Mouse (Mus musculus) kidney, adult 18-20 months (tissue): ENCODE measurements at regions not wholly inside any gene's neighbourhood (a gene's known extent, or its start where the extent isn't known, plus 50 kb on each side); places are given as distances from the start of the nearest gene placed in this dataset.
A peak's percentile ranks its signal among the peaks of the same experiment; 100 is the strongest.
"Not testable (repeated sequence)": the region's sequence is repeated elsewhere in the genome, so short reads cannot be mapped to it uniquely, and the experiment has no call there.

Experiments used
- DNase-seq: peaks from one replicate; pipeline ENCODE4 v3.0.0; 2021

DNA sequence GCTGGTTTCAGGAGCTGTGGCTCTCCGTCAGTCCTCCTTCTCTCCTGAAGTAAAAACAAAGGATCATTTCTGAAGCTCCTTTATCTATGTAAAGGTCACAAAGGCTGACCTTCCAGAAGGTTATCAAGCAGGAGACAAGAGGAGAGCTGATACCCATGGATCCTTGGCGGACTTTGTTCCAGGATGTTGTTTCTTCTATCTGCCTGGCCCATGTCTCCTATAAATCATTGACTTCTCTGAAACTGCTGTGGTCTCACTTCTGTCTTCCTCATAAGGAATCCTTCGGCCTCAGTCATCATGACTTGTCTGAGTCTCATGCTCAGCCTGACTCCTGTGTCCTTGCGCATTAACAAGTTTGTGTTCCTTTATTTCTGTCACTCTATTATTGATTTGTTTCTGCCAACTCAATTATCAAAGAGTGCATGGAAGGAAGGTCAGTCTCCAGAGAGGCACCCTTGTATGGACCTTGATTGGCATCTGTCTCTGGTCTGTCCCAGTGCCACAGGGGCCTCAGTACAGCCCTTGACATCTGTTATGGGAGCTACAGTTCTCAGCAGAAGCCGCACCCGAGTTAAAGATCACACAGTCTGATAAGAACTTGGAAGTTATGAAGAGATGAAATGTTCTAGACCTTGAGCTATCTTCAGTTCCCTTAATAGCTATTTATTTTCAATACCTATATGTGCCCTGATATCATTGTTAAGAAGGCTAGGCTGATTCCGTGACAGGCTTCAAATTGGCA, 53.2 kb upstream of the Dazl start:
- DNase-seq: no peak

DNA sequence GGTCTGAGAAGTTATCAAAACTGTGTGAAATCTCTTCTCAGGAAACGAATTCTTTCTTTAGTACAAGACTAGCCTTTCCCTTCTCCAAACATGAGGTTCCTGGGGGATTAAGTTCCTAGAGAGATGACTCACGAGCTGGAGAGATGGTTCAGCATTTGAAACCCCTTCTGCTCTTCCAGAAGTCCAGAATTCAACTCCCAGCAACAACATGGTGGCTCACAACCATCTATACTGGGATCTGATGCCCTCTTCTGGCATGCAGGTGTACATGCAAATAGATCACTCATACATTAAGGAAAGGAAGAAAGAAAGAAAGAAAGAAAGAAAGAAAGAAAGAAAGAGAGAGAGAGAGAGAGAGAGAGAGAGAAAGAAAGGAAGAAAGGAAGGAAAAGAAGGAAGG, 60.4 kb upstream of the Dazl start:
- not testable (repeated sequence) for DNase-seq

DNA sequence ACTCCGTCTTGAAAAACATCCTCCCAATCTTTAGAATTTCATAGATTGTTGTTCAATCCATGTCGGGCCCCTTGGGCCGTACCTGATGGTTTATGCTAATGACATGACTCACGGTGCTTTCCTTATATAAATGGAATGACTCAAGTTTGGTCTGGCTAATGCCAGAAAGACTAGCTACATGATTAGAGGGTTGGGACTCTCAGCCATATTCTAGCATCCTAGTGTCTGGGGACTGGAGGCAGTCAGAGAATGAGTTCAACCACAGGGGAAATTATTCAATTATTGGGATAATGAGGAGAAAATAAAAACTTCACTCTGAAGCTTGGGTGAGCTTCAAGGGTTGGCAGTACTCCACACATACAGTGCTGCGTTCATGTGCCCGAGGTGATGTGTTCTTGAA, 60.9 kb upstream of the Dazl start:
- no peak for DNase-seq

DNA sequence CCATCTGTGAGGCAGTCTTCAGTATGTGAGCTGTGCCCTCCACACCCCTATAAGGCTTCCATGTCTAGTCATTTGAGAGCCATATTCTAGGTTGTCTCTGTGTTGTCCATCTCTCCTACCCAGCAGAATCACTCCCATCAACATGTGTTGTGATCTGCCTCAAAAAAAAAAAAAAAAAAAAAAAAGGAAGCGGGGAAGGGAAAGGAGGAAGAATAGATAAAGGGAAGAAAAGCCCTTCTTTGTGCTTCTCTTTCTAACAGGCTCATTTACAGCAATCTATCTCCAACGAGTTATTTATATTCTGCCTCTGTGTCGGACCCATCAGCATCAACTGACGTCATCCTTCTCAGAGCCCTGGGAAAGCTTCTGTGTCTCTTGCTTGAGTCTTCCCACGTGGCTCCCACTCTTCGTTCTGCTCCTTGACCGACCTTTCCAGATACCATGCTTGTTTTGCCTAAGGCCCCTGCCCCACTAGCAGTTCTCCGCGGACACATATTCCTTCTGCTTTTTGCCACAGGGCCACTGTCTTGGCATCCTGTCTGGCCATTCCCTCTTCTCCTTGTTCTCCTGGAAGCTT, 68.3 kb upstream of the Dazl start:
- no peak for DNase-seq

DNA sequence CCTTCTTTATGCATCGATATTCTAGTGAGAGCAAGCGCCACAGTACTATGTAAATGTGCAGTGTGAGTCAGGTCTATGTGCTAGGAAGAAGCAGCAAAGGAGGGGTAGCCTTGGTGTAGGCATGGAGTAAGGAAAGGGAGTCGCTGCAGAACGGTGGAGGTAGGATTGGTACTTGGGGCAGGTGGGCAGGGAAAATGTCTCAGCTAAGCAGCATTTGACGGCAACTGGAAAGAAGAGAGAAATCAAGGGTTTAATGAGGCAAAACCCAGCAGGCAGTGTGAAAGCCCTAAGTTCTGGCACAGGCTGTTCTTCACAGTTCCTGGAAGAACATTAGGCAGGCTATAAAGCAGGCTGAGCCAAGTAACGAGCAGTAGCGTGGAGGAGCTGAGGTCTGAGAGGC, 72.0 kb upstream of the Dazl start:
- no peak for DNase-seq

DNA sequence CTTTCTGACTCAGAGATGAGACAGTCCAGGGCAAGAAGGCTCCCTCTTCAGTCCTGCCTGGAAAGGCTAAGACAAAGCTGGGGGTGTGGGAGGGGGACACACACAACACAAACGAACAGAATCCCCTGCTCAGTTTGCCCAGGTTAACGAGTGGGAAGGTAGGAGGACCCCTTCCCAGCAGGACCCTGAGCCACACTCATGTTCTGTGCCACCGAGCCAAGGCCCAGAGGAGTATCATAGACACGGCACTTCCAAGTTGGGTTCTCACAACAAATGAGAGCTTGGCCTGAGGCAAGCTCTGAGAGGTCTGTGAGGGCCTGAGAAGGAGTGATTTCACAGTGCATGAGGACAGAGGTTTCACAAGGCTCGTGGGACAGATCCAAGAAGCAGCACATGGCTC, 72.7 kb upstream of the Dazl start:
- DNase-seq: no peak

DNA sequence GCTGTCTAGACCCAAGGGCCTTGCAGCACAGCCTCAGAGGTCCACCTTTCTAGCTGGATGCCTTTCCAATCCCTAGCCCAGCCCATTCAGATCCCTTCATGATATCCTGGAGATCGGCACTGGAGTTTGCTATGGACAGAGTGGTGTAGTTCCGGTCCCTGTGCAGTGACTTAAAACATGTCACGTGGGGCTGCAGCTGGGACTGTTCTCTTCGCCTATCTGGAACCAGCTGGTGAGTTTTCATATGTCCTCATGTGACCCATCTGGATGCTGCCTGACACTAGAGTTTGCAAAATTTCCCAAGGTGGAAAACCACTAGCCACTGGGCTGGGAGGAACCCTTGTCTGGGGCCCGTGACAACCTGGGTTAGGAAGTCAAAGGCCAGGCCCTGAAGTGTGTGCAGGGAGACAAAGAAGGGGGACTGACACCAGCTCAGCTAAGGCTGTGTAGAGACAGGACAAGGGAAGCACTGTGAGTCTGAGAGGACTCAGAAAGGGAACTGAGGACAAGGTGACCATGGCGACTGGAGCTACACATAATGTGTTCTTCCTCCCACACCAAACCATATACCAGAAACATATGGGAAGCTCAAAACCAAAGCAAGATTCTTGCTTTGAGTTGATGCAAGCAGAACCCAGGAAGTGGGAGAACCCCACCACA, 75.9 kb upstream of the Dazl start:
- DNase-seq: peak; percentile 21

DNA sequence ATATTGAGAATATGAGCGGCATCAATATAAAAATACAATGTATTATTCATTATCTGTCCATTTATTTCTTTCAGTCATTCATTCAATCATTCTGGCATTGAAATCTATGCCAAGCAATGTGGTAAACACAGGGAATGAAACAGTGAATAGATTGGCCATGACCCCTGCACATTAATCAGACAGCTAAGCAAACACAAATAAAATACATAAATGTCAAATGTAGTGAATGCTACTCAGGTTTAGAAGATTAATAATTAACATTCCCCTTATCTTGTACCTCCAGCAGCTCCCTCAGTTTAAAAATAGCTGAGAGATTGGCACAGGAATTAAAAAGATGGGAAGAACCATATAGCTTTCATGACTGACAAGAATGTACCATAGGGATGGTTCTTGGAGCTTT, 77.0 kb upstream of the Dazl start:
- no peak for DNase-seq

DNA sequence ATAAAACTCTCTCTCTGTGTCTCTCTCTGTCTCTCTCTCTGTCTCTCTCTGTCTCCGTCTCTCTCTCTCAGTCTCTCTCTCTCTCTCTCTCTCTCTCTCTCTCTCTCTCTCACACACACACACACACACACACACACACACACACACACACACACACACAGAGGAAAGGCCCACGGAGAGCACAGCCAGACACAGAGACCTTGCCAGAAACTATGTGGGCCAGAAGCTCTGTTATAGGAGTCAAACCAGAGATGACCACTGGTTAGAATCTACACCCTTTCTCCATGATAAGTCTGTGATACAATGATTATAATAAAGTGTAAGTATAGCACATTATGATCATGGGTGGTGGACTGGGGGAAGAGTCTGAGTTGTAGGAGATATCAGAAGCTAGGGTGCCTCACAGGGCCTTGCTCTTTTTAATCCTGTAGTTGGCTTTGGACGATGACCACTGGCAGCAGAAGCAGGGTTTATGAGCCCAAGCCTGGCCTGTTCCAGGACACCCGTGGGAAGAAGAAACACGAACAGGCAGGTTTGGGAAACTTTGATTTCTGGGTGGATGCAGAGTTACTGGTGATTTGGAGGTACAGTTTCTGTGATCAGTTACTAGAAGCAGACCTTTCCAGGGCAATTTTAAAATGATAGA, 80.2 kb upstream of the Dazl start:
- no peak for DNase-seq

DNA sequence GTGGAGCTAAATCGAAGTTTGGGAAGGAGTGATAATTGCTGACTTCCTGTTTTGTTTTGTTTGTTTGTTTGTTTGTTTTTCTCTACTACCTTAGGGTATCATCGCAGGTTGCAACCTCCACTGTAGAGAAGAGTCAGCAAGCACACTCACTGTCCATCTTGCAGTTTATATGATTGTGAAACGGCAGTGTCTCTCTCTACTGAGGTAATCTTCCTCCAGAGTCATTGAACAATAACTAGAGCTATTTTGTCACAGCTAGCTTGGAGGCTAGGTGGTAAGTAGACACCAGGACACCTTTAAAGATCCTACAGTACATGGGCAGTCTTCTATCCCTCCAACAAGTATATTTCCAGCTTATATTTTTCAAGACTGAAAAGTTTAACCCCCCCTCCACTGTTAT, 82.0 kb upstream of the Dazl start:
- no peak for DNase-seq

DNA sequence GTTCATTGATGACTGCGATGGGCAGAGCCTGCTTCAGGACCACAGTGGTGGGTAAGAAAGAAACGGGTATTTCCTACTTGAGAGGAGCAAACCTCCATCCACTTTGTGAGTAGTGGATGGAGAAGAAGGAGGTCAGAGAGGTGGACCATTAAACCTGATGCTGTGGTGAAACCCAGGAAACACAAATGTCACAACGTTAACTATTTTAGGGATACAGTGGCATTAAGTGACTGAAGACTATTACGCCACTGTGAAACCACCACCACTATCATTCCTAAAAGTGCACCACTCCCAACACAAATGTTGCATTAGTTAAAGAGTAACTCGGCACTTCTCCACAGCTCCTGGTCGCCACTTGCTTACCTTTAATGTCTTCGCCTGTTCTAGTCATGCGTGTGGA, 83.3 kb upstream of the Dazl start:
- DNase-seq: no peak

DNA sequence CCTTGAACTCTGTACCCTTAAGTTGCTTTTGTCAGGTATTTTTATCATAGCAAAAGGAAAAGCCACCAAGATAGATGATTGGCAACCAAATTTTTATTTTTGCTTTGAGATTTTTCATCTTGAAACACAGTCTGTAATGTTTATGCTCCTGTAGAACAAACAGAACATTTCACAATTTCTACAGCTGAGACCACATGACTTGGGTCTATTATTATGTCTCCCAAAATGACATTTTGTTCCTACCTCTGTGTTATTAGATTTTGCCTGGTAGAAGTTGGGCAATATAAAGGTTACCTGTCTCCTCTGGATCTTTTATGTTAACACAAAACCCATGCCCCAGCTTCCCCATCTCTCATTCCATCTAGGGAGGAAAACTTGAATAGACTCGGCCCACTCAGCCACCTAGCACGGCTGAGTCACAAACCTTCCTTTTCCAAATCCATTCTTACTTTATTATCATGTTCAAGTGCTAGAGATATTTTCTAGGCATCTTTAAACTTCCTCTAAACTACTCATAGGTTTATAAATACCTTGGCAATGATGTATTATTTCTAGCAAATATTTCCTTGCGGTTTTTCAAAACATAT, 84.8 kb upstream of the Dazl start:
- no peak for DNase-seq

DNA sequence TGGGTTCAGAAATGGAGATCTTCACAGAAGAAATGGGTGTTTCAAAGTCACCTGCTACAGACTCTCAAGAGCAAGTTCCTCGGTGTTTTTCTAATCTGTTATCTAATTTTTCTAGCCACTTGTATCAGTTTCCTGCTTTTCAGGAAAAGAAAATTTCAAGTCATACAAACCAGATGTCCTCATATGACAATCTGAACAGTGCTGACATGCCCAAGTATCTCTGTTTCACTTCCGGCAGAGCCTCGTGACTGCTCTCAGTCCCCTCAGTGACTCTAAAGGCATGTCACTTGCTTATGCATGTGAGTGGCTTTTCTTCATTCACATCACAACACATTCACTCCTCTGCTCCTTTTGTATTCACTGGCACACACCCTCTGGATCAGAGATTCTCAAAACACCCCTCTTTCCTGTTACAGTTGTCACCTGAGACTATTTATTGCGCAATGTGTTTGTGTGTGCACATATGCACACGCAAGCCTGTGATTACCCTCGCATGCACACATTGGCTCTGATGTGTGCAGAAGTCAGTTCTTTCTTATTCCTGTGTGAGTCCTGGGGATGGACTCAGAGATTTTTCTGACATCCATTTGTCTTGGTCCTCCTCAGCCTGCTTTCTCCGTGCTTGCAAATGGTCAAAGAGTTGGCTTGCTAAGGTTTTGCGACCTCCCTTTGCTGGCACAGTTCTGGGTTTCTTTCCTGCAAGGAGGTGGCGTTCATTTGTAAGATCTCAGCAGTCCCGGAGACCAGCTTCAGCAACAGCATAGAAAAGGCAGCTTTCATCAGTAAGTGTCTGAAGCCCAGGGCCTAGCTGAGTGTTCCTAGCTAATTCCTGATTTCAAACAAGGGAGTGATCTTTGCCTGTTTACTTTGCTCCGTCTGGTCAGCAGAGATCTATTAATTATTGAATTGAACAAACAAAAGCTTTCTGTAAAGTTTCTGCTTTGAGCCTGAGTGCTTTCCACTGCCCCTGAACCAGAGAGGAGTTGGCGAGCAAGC, 95.6 kb upstream of the Dazl start:
- no peak for DNase-seq

DNA sequence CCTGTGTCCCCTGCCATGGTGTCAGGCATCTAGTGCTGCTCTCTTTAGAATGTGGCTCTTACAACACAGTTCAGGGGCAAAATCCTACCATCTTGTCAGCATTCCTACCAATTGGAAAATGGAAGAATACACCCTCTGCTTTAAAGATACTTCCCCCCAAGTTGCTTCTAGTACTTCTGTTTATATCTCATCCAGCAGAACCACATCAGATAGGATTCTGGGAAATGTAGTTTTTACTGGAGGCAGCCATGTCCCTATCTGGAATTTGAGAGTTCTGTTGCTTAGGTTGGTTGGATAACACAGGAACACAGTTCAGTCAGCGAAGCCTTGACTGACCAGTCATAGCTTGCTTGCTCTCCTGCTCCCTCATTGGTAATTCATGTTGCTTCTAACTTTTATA, 96.7 kb upstream of the Dazl start:
- DNase-seq: no peak

DNA sequence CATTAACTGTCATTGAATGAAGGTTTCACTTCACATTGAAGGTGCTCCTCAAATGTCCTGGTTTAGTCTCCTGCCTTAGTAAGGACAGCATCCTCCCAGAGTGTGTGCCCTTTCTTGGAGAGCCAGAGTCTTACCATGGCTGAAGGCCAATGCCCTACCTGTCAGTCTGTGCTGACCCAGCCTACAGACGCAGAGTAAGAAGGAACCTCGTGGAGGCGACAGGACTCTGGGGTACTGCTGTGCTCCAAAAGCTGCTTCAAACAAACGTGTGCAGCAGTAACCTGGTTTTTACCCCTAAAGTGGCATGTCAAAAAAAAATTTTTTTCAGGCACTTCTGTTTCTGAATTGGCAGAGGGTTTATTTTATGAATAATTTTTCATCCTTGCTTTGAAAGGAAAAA, 97.8 kb upstream of the Dazl start:
- no peak for DNase-seq

DNA sequence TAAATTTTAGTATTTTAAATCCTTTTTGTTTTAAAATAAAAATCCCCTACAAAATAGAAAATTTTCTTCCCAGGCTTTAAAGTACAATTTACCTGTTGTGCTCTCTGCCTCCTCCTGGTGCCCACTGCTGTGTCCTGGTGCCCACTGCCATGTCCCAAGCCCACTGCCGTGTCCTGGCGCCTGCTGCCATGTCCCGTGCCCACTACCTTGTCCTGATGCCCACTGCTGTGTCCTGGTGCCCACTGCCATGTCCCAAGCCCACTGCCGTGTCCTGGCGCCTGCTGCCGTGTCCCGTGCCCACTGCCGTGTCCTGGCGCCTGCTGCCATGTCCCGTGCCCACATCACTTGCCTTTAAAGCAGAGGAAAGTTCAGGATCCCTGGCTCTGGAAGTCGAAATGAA, 98.6 kb upstream of the Dazl start:
- DNase-seq: no peak

DNA sequence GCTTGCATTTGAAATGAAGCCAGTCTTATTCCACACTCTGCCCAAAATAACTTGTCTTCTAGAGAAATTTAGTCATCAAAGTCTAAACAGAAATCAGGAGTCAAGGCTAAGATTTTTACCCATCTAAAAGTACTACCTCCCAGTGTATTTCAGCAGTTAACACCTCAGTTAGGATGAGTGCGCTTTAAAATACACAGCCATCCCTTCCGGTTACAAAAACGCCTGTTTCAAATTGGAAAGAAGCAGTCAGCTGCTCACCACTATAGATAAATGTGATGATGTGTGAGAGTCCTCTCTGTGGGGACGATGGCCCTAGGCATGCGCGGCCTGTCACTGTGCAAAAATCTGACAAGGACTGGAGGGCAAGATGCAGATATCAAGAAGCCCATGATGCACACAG, 99.0 kb upstream of the Dazl start:
- DNase-seq: no peak

DNA sequence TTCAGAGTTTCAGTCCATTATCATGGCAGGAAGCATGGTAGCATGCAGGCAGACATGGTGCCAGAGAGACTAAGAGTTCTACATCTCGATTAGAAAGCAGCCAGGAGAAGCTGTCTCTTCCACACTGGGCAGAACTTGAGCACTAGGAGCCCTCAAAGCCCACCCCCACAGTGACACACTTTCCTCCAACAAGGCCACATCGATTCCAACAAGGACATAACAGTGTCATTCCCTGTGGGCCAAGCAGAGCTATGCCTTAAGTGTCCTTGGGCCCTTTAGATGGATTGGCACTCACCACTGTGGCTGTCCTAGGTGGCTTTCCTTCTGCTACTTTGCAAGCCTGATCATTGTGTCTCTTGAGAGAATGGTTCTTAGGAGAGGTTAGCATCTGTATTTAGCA, 99.5 kb upstream of the Dazl start:
- no peak for DNase-seq

DNA sequence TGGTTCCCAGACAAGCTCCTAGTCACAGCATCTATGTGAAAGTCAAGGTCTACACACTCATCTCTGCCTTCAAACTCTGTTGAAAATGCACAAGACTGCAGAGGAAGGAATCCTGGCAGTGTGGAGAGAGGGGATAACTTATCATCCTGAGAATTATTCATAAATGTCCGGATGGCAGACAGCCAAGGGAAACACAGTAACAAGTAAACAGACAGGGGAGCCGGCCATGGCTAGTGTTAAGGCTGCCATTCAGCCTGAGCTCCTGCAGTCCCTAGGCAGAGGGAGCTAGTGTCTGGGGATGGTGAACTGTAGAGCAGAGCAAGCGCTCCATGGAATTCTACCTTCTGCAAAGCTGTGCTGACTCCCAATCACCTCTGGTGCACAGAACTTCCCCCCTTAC, 100.3 kb upstream of the Dazl start:
- DNase-seq: no peak

DNA sequence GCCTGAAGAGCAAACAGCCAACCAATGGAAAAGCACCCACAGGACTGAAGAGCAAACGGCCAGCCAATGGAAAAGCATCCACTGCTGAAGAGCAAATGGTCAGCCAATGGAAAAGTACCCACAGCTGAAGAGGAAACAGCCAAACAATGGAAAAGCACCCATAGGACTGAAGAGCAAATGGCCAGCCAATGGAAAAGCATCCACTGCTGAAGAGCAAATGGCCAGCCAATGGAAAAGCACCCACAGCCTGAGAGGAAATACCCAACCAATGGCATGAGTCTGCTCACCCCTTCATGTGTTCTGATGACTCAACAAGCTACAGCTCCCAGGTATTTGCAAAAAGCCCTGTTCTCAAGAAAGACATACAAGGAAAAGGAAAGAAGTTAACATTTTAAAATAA, 101.4 kb upstream of the Dazl start:
- no peak for DNase-seq

DNA sequence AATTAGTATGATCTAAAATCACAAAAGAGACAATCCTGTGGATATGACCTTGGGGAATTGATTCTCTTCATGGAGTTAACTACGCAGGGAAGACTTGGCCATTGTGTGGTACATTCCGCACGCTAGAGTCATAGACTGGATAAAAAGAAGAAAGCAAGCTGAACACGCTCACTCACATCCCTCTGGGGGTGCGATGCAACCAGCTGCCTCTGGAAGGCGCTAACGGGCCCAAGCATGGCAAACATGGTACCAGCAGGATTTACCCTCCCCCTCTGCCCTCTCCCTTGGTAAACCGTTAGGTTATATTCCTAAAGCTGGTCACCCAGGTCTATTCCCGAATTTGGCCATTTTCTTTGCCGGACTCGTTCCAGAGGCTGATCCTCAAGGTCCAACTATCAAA, 102.2 kb upstream of the Dazl start:
- no peak for DNase-seq

DNA sequence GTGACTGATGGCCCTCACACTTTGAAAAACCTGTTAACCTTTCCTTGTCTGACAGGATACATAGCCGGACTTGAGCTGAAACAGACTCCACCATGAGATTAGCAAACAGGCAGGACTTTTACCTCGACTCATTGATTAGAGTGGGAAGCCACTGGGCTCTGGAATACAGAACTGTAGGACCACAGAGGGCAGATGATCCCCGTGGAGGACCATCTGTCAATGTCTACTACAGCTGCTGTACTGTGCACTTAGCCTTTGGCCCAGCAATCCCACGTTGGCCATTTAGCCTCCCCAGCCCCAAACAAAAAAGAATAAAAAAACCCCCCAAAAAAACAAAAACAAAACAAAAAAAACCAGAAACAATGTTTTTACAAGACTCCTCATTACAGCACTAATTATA, 103.9 kb upstream of the Dazl start:
- no peak for DNase-seq
